Mouse (Mus musculus) ES-E14 (cell line): ENCODE measurements around the gene Zfhx3.

Experiments used
- HCFC1 ChIP-seq: IDR thresholded peaks from 2 replicates; pipeline ENCODE4 v1.6.1; 2012; ENCODE audit warnings: low read length, inconsistent platforms, borderline replicate concordance; ENCODE audit not compliant: insufficient read depth
- MAFK ChIP-seq: IDR thresholded peaks from 2 replicates; pipeline ENCODE4 v1.6.1; 2014; ENCODE audit warnings: mild to moderate bottlenecking, low read depth, low read length, inconsistent platforms; ENCODE audit not compliant: insufficient read depth

DNA sequence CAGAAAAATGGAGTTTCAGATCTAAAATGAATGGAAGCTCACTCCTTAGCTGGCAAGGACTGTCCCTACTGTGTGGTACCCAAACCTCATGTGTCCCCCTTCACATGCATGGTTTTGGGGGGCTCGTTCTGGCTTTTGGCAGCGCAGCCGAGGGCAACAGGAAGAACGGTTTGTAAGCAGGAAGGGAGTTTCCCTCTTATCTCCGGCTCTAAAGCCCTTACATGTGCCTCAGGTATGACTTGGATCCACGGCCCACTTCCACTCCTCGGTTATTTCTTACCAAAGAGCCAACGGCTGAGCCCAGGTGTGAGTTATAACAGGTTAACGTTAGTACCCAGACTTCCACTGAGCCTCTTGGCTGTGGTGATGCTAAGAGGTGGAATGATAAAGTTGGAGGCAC is 990.3 kb downstream of the Zfhx3 start:
- TF ChIP-seq MAFK (no peak), HCFC1 (no peak)
